Mouse (Mus musculus): ENCODE results near the gene St6gal1.

St6gal1 gene

DNA sequence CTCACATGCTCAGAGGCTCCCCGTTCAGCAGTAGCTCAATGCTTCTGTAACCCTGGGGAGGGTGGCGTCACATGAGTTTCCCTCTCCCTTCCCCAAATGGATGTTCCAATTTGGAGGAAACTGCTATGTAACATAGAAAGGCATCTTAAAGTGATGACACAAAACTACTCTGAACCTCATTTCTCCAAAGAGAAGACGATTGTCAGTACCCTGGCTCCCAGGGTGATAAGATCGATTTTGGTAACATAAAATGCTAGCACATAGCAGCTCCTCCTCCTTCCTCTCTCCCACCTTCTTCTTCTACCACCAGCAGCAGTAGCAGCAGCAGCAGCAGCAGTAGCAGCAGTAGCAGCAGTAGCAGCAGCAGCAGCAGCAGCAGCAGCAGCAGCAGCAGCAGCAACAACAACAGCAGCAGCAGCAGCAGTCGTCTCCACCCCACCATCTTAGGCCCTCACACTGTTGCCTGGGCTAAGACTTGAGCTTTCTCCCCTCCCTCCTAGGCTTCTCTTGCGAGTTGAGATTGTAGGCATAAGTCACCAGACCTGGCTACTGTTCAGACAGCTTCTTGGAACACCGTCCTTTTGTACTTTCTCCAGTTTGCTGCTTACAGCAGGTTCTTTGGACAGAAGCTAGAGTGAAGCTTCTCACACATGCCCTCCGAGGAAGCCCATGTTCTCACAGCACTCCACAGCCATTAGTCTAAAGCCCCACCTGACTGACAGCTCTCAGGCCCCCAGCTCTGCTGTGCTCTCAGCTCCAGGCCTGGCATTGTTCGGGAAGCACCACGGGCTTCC lies 81.5 kb downstream of the St6gal1 start:
- DNase-seq = no peak

DNA sequence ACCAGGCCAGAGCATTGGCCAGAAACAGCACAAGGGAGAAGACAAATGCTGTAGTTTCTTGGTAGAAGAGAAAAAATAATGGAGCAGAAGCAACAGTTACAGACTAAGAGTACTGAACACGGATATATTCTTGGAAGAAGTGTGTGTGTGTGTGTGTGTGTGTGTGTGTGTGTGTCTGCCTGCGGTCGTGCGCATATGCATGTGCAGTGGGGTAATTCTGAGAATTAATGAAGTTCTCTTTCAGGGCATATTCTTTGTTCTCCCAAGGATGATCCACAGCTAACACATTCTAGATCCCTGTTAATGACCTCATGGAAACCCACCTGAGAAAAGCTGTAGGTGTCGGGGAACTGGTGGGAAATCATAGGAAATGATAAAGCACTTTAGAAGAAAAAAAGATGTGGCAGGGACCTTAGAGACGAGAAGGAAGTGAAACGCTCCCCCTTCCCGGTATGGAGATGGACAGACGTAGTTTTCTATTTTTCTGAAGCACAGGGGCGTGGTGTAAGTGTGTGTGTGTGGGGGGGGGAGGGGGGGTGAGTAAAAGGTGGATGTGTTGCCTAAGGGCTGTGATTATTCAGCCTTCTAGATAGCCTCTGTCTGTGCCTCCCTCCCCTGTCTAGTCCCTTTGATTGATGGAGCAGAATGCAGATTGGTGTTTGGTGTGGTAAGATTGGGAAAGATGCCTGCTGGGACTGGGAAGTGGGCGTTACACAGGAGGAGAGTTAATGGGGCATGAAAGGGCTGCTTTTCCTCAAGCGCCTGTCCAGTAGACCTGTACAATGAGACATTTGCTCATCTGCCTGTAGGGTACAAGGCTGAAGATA lies 82.8 kb downstream of the St6gal1 start:
- DNase-seq = no peak

DNA sequence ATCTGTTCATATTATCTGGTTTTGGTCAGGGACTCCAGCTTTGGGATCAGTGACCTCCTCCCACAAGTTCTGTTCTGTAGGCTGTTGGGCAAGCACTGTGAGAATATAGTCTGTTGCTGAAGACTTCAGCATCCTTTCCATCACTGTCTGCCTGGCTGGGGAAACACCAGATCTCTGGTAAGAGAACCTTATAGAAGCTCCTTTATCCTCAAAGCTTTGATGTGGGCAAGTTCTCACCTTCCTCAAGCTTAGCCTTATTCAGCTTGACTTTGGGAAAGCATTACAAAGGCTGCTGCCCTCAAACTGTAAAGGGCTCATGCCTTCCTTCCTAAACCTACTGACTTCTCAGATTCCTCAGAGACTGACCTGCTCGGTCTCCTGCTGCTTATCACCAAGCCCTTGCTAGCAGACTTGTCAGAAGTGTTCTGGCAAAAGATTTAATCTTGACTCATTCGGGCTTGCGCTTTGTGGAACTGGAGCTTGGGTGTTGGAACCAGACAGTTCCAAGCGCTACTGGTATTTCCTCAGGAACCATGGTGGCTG lies 83.5 kb downstream of the St6gal1 start:
- no peak for DNase-seq

DNA sequence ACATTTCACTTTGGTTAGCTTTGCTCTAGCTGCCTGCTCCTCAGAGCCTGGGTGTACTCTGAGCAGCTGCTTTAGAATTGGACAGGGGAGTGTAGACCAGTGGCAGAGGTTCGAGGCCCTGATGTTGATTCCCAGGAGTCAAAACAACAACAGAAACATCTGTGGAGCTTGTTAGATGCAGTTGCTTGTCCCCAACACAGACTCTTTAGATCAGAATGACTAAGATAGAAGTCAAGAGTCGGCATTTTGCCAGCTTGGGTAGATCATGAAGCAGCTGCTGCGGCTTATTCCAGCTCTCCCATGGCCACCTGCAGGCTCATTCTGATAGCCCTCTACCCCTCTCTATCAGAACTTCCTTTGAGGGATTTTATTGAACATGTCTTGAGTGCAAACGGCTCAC lies 84.5 kb downstream of the St6gal1 start:
- DNase-seq = no peak

DNA sequence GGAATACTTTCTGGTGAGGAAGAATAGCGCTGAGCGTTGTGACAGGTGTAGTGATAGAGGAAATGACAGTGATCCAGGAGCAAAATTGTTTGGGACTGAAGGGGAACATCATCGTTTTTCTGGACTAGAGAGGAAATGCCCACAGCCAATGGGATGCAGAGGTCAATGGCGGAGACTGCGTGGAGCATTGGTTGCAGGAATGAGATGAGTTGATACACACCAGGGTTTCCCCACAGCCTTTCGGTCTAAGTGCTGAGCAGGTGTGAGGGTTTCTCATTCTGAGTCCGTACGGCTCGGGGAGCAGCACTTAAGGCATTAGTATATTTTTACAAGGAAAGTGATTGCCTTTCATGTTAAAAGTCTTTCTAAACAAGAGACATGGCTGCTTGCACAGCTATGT lies 88.1 kb downstream of the St6gal1 start:
- DNase-seq = no peak

DNA sequence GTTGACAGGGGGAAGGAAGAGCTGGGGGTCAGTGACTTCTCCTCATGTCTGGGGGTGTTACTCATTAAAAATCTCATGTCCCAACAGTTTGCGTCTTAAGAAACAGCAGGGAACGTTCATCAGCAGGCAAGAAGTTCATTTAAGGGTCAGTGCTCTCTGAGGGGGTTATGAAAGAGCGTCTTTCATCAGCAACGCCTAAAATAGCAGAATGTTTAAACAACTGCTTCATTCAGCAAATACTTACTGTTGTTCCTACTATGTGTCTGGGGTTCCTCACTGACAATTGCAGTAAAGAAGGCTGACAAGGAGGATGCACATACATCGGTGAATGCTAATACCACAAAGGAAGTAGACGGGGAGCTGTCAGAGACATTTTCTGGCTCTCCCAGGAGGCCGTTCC lies 90.2 kb downstream of the St6gal1 start:
- no peak for DNase-seq

DNA sequence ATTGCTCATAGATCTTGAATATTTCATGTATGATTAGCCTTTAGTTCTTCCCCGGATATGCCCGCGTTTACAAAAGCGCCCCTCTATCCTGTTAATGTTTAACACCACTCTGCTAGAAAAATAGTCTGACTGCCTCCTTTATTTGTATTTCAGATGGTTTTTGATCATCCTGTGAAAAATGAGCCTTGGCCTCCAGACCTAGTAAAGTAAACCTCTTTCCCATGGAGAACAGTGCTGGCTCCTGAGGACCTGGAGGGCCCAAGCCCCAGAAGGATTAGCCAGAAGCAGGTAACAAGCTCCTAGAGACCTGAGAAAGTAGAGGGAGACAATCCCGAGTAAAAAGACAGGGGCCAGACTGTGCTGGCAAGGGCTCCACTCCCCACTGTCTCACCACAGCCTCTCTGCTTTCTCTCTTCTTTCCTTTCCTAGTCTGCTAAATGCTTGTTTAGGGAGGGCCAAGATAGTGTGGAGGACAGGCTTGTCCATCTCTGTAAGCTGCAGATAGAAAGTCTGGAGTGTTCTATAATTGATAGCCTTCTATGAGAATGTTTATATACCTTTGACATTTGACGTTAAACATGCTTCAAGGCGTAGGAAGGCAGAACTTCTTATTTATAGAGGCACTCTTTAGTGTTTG lies 93.0 kb downstream of the St6gal1 start:
- no peak for DNase-seq

DNA sequence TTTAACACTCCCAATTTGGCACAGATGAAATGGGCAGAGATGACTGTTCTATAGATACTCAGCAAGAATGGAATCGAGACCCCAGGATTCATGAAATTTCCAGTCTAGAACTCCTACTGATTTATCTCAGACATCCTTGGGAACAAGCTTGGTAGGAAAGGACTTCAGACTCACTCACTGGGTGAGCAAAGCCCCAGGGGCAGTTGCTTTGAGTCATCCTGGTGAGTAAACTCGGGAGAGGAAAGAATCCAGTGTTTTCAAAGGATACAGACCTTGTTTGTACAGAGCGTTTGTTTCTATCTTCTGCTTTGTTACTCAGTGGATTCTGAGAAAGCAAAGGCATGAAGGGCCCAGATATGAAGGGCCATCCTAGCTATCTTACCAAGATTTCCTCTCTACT lies 95.5 kb downstream of the St6gal1 start:
- DNase-seq = no peak

DNA sequence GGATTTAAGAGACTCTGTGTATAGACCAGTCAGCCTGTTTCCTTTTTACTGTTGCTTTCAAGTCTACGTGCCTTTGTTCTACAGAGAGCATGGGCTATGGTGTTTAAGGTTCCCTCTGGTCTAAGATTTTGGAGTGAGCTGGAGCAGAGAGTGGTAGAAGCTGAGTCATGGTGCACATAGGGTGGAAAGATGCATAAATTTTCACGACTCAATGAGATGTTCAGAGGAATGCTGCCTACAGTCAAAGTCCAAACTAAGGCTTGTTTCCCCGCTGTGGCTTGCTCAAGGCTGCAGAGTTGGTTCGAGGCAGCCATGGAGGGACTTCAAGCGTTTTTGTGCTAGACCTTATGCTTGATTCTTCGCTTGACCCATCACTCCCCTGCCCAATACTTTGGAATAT lies 96.0 kb downstream of the St6gal1 start:
- DNase-seq = no peak

DNA sequence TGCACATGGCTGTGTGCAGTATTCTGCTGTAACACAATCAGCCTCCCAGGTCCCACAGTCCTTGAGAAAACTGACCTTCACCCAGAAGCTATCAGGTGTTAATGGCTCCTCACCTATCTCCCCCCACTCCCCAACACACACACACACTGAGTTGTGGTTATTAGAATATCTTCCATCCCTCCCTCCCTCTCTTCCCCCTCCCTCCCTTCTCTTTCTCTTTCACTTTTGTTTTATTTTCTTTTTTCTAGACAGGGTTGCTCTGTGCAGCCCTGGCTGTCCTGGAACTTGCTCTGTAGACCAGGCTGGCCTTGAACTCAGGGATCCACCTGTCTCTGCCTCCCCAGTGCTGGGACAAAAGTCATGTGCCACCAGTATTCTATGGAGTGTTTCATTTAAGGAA lies 97.9 kb downstream of the St6gal1 start:
- no peak for DNase-seq

DNA sequence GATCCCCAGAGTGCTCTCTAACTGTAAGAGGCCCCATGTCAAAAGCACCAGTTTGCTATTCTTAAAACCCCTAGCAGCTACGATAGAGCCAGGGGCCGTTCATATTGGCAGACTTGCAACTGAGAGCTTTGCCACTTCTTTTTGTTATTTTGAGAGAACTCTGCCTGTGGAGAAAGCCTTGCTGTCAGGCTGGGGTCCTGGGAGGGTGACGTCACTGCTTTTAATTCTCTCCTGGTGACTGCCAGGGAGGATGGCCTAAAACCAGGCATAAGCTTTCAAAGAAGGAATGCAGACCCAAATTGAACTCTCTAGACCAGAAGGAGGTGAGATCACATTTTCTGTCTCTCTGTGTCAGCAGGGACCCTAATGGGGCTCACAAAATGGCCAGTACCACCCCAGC lies 99.4 kb downstream of the St6gal1 start:
- no peak for DNase-seq

DNA sequence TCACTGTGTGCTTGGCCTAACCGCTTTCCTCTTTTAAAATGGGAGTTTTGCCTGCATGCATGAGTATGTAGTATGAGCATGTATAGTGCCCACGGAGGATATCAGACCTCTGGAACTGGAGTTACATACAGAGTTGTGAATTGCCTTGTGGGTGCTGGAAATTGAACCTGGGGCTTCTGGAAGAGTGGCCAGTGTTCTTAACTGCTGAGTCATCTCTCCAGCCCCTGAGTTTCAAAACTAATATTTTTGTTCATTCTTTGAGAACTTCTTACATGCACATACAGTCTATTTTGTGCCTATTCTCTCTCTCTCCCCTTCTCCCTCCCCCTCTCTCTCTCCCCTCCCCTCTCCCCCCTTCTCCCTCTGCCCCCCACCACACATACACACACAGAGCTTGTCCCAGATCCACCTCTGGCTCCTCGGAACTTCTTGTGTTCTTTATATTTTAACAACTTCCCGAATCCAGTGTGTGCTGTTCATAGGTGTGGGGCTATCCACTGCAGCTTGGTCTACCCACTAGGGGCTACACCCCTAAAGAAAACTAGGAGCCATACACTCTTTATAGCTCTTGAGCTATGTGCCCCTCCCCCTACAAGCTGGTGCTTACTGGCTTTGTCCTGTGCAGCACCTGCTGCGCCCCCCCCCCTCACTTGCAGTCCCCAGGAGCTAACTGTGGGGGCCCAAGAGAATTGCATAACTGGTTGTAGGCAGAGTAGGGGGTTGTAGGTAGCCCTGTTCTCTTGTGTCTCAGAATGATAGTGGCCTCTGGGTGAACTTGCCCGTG lies 100.5 kb downstream of the St6gal1 start:
- no peak for DNase-seq

DNA sequence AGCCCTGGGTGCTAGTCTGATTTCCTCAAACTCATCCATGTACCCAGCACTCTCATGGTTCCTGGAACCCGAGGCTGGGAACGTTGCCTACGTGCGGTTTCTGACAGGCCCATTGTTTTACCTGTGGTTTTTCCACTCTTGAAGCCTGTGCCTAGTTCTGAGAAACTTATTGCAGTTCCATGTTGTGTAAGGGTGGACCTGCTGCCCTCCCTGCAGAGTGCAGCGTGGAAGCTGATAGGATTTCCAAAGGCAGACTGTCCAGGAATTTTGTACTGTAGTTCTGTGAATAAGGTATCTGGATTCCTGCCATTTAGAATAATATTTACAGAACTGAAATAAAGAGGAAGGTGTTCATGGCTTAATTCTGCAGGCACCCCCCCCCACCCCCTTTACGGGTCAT lies 102.1 kb downstream of the St6gal1 start:
- DNase-seq = no peak

DNA sequence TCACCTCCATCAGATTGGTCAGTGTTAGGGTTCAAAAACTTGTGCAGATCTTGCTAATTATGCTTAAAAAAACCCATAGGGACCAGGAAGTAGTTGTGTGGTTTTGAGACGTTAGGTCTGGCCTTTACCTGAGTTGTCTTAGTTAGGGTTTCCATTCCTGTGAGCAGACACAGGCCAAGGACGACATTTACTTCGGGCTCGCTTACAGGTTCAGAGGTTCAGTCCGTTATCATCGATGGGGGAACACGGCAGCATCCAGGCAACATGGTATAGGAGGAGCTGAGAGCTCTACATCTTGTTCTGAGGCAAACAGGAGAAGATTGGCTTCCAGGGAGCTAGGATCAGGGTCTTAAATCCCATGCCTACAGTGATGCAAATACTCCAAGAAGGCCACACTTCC lies 102.7 kb downstream of the St6gal1 start:
- no peak for DNase-seq

DNA sequence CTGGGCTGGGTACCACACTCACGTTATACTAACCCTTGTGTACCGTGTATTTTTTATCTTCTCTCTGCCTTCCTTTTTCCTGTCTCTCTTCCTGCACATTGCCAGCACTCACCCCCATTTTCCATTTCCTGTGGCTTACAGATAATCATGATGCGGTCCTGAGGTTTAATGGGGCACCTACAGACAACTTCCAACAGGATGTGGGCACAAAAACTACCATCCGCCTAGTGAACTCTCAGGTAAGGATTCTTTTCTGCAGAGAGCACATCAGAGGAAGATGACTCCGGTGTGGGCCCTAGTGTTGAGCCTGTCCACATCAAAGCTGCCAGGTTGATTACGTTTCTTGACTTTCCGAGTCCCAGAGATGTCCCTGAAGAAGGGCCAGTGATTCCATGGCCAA lies 103.7 kb downstream of the St6gal1 start:
- DNase-seq = no peak

DNA sequence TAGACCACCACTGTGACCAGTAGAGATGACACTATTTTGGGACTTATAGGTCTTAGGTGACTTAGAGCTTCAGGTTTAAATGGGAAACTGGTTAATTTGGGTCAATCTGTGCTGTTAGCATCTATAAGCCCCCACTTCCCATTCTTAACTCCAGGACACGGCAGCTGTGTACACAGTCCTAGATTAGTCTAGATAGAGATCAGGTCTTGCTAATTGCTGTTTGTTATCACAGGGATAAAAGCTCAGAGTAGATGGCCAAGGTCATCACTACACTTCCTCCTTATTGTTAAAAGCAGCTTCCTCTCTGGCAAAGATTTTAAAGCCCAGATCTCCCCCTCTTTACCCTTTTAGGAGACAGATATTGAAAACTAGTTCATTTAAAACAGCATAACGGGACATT lies 107.6 kb downstream of the St6gal1 start:
- DNase-seq = no peak

DNA sequence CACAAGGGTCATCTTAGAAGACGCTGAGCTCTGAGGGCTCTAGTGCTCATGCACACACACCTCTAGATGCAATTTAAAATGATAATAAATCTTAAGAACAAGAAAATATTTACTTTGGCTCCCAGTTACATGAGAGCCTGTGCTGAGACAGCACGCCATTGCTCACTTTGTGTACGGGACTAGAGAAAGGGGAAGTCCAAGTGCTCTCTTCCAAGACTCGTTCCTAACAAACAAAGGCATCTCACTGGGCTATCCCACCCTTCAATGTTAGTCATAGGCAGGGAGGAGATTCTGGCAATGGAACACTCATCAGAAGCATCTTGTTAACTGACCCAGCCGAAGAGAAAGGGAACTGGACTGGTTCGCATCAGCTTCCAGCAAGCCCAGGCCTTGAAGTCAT lies 108.1 kb downstream of the St6gal1 start:
- DNase-seq = no peak

DNA sequence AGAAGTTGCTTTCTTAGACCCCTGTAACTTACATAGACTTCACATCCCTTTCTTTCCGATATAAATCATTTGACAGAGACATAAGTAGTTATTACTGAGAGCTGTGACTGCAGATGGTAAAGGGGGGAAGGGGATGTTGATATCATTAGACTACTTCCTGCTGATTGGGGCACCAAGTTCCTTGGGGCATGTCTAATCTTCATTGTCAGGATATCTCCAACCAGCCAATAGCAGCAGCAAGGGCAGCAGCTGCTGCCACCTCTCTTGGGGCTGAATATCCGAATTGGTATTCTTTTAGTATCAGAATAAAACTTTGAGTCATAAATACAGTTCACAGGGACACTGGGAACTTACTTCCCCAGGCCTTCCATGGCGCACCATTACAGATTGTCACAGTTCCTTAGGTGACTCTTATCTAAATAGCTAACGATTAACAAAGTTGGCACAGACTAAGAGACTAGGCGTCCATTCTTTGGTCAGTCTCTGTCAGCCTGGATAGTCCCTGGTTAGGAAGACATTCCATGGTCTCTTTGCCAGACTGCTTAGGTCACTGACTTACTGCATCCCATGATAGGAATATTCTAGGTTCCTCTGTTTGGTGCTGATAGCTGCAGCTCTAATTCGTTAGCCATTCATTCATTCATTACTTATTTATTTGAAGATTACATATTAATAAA lies 109.5 kb downstream of the St6gal1 start:
- DNase-seq = no peak

DNA sequence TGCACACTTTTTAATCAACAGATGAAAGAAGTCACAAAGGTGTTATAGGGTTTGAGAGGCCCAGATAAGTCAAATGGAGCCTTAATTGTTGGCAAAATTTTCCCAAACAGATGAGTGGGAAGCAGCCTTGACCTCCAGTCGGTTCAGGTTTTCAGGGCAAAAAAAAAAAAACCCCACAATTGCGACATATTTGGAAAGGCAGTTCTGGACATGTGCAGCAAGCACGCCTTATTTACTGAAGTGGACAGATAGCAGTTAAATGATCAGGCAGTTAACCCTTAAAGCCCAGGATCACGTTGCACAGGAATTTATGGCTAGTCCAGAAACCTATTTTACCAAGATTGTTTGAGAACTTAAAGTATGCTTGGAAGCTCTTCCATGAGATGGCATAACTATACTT lies 112.8 kb downstream of the St6gal1 start:
- no peak for DNase-seq

DNA sequence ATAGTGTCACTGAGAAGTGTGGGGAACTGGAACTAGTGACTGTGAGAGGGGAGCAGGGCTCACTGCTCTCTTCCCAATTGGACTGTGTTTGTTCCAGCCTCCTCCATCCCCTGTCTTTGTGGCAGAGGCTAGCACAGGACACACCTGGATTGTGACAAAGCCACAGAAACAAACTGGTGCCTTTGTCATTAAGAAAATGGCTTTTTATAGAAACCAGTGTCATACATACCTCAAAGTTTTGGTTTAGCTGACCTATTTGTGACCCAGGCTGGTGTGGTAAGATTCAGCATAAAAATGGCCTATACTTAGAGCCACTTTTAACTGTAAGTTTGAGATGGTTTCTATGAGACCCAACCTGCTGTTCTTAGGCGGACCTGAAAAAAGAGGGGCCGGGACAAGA lies 116.7 kb downstream of the St6gal1 start:
- DNase-seq = no peak

DNA sequence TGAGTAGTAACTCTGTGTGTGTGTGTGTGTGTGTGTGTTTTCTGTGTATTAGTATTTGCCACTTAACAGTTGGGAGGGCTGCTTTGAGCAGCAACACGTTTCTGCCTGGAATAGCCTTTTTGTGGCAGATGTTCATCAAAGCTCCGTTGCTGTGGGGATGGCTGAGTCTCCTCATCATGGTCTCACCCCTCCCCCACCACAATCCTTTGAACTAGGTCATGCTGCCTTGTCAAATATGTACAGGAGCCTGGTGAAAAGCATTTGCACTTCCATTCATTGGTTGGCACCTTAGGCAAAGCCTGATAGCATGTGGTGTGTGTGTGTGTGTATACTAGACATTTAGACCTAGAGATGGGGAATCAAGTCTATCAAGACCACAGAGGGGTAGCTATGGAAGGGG lies 126.3 kb downstream of the St6gal1 start:
- DNase-seq = no peak

DNA sequence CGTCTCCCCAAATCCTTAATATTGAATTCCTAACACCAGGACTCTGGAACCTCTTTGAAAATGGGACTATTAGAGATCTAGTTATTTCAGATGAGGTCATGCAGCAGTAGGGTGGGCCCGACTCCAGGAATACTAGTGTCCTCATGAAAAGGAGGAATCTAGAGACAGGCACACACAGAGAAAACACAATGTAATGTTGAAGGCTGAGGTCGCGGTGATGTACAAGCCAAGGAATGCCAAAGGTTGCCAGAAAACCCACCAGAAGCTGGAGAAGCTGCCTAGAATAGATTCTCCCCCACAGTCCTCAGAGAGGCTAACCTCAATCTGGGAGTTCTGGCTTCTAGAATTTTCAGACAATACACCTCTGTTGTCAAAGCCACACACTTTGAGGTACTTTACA lies 136.5 kb downstream of the St6gal1 start:
- no peak for DNase-seq

Measured in cerebellum, adult 9-11 months (tissue).